Mouse (Mus musculus) c-Kit-positive CD71-negative TER-119-negative erythroid progenitor cells, embryonic 14.5 days (primary cell): Measurements from ENCODE around the gene Iqcf3.

Experiments
- DNase-seq: peaks from one replicate; pipeline ENCODE4 v3.0.0-alpha.2; 2013; ENCODE audit warnings: low read depth

Gene Iqcf3

DNA sequence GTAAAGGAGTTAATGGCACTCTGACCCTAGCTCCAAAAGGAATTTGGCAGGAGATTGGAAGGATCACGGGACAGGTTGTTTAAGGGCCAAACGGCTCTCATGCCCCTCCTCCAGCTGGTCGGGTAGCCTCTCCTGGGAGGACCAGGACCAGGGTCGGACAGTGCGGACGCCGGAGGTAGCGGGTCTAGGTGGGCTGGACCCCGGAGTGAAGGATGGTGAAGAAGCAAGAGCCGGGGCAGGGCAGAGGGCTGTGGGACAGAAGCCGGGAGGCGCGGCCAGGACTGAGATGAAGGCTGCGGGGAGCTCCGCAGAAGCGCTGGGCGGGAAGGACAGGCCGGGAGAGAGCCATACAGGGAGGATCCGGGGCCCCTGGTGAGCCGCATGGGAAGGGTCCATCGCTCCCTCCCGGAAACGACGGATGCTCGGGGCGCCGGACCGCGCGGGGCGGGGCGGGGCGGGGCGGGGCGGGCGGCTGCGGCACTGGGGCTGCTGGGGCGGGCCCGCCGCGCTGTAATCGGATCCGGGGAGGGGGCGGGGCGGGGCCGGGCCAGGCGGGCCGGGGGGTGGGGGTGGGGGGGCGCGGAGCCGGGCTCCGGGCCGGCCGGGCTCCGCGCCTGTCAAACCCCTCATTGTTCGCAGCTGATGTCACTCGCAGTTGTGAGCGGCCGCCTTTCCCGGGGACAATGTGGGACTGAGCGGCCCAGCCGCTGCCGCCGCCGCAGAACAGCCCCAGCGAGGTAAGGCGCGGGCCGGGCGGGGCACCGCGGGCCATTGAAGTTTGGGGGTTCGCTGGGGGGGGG is 108.0 kb downstream of the Iqcf3 start, which contains the start of gene Pcbp4:
Pcbp4 (plus strand) TSS at position 21 of the 800 bp plus-strand sequence.
- DNase-seq: no peak
